Mouse (Mus musculus): Measurements from ENCODE around the gene Wsb1. TPM values are rescaled to one million over a fixed set of nuclear protein-coding genes. Genes with fewer than 3 reads are reported as not detected.

The Wsb1 gene
- 161 to 182 TPM (median 164 TPM) in 4 replicates for total RNA-seq (2023; ENCODE audit: inconsistent age)

DNA sequence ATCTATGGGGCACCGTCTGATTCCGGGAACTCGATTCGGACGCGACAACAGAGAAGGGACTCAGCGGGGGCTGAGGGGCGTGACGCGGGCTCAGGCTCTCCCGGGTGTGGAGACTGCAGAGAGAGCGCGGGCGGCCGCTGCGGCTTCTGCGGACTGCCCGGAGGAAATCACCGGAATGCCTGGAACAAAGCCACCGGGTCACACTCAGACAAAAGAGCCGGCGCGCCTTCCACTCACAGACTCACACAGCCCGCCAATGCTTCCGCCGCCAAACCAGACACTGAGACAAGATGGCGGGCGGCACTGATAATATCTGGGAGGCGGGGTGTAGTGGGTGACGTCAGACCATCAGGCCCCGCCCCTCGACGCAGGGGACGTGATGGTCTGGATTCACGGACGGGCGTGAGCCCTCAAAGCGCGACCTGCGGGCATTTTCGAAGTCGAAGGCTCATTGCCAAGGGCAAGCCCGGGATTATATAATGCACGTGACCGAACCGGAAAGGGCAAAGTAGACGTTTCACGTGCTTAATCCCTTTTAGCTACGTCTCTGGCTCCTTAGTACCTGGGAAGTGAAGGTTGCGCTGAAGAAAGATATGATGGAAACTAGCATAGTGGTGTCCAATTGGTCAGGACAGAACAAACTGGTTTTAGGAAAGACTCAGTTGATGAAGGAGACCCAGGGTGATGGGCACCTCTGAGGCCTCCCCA, at the start of gene Wsb1:
Wsb1 (minus strand) TSS at position 281 of the 708 bp plus-strand sequence.

DNA sequence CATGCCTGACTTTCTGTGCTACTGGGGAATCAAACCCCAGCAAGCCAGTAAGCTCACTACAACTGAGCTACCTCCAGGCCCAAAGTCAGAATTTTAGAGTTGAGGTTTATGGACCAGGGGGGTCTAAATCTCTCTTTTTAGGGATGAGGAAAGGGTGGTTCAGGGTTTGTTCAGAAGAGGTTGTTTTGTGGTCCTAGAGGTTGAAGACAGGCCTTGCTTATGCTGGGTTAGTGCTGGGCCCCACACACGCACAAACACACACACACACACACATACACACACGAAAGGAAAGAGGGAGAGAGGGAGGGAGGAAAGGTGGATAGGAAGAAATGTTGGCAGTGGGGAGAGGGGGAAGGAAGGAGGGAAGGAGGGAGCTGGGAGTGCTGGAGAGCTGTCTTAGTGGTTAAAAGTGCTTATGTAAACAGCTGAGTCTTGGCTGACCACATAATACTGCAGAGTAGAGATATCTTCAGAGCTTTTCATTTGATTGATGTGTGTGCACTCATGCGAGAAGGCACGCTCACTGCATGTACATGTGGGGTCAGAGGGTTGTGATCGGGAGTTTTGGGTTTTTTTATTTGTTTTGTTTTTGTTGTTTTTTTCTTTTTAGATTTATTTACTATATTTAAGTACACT, 42.5 kb upstream of the Wsb1 start, which contains the start of gene Gm9964:
Gm9964 (minus strand) TSS at position 51 of the 636 bp plus-strand sequence.

Other genes starting within 250 kb of the Wsb1 start
- 12.3 to 15.4 TPM (median 13.5 TPM) in 4 replicates for gene Ksr1, start 108.3 kb downstream of the Wsb1 start, total RNA-seq (2023; ENCODE audit: inconsistent age)
- 1.5 to 3.8 TPM (median 2.8 TPM) in 4 replicates for gene Gm9964, start 42.2 kb upstream of the Wsb1 start, total RNA-seq (2023; ENCODE audit: inconsistent age)
- gene Nf1, start 85.0 kb upstream of the Wsb1 start, total RNA-seq (2023; ENCODE audit: inconsistent age) = 24.6 to 37.2 TPM (median 30.0 TPM) in 4 replicates
- 0.51 to 0.64 TPM in 2 of 4 replicates, not detected in the others for gene Omg, start 249.4 kb upstream of the Wsb1 start, total RNA-seq (2023; ENCODE audit: inconsistent age)